Mouse (Mus musculus): ENCODE measurements around the gene Itga6. TPM values are rescaled to one million over a fixed set of nuclear protein-coding genes. Genes with fewer than 3 reads are reported as not detected.

Itga6 gene
- polyA plus RNA-seq (2012; rRNA removed), result 19.1 and 21.1 TPM in 2 replicates

- no peak for DNase-seq (ENCODE audit: low read depth in 1 of 2, low spot score in 2 of 2)
- TF ChIP-seq CTCF (IDR thresholded peaks at IDR 0.05; ENCODE audit: extremely low read depth, insufficient read depth, insufficient read length, insufficient replicate concordance), result no peak
- no peak for TF ChIP-seq POLR2A (IDR thresholded peaks at IDR 0.05; ENCODE audit: low read depth, low read length)
- Histone ChIP-seq H3K27me3 (ENCODE audit: control insufficient read depth, insufficient read depth, low read length) (no peaks in the 10 kb centered on the region), H3K4me3 (ENCODE audit: extremely low read depth, insufficient read depth, insufficient read length) (no peak within 1 kb of the TSS), H3K27ac (ENCODE audit: insufficient read depth, low read length) (no peak within 1 kb of the TSS), H3K4me1 (ENCODE audit: control insufficient read depth, insufficient read depth, insufficient read length) (peaks cover 8% of the 10 kb centered on the region; the same call in 1 of the 2 replicates), H3K36me3 (ENCODE audit: control insufficient read depth, insufficient read depth, low read length) (no peaks in the 10 kb centered on the region)
- WGBS, result 95% methylated on average over 6 of the region's 6 CpGs
These were observed at the start of gene Itga6 for GRCm38 (mm10) chr2:71745610-71746374. Itga6 (plus strand) TSS chr2:71745616.

- H3K4me1 ChIP-seq (ENCODE audit: control insufficient read depth, insufficient read depth, insufficient read length), result no peaks in the 10 kb centered on the region
- WGBS, result 98% methylated on average over 1 of the region's 1 CpGs
These were observed 48.6 kb upstream of the Itga6 start for GRCm38 (mm10) chr2:71696776-71697175.

GRCm38 (mm10) chr2:71697408-71698336 is 47.7 kb upstream of the Itga6 start:
- DNase-seq (ENCODE audit: low read depth in 1 of 2, low spot score in 2 of 2), result no peak

More at GRCm38 (mm10) chr2:71696776-71697175, 48.6 kb upstream of the Itga6 start:
- Histone ChIP-seq H3K27ac (ENCODE audit: insufficient read depth, low read length) (no peak overlapping the region), H3K36me3 (ENCODE audit: control insufficient read depth, insufficient read depth, low read length) (no peaks in the 10 kb centered on the region), H3K4me3 (ENCODE audit: extremely low read depth, insufficient read depth, insufficient read length) (no peak overlapping the region), H3K27me3 (ENCODE audit: control insufficient read depth, insufficient read depth, low read length) (no peaks in the 10 kb centered on the region)
- DNase-seq (ENCODE audit: low read depth in 1 of 2, low spot score in 2 of 2), result no peak
- no peak for TF ChIP-seq CTCF (IDR thresholded peaks at IDR 0.05; ENCODE audit: extremely low read depth, insufficient read depth, insufficient read length, insufficient replicate concordance)
- TF ChIP-seq POLR2A (IDR thresholded peaks at IDR 0.05; ENCODE audit: low read depth, low read length), result no peak

GRCm38 (mm10) chr2:71698366-71698765 is 47.0 kb upstream of the Itga6 start:
- no peaks in the 10 kb centered on the region for H3K27me3 ChIP-seq (ENCODE audit: control insufficient read depth, insufficient read depth, low read length)
- no peak overlapping the region for H3K27ac ChIP-seq (ENCODE audit: insufficient read depth, low read length)
- no peaks in the 10 kb centered on the region for H3K36me3 ChIP-seq (ENCODE audit: control insufficient read depth, insufficient read depth, low read length)
- WGBS, result 80% methylated on average over 6 of the region's 6 CpGs
- H3K4me1 ChIP-seq (ENCODE audit: control insufficient read depth, insufficient read depth, insufficient read length), result no peaks in the 10 kb centered on the region
- DNase-seq (ENCODE audit: low read depth in 1 of 2, low spot score in 2 of 2), result no peak
- H3K4me3 ChIP-seq (ENCODE audit: extremely low read depth, insufficient read depth, insufficient read length), result no peak overlapping the region
- no peak for TF ChIP-seq POLR2A (IDR thresholded peaks at IDR 0.05; ENCODE audit: low read depth, low read length)
- no peak for TF ChIP-seq CTCF (IDR thresholded peaks at IDR 0.05; ENCODE audit: extremely low read depth, insufficient read depth, insufficient read length, insufficient replicate concordance)

More at GRCm38 (mm10) chr2:71697408-71698336, 47.7 kb upstream of the Itga6 start:
- Histone ChIP-seq H3K27me3 (ENCODE audit: control insufficient read depth, insufficient read depth, low read length) (no peaks in the 10 kb centered on the region), H3K4me3 (ENCODE audit: extremely low read depth, insufficient read depth, insufficient read length) (no peak overlapping the region), H3K27ac (ENCODE audit: insufficient read depth, low read length) (no peak overlapping the region), H3K36me3 (ENCODE audit: control insufficient read depth, insufficient read depth, low read length) (no peaks in the 10 kb centered on the region), H3K4me1 (ENCODE audit: control insufficient read depth, insufficient read depth, insufficient read length) (no peaks in the 10 kb centered on the region)
- whole genome bisulfite sequencing, result 84% methylated on average over 8 of the region's 8 CpGs
- no peak for TF ChIP-seq CTCF (IDR thresholded peaks at IDR 0.05; ENCODE audit: extremely low read depth, insufficient read depth, insufficient read length, insufficient replicate concordance)
- TF ChIP-seq POLR2A (IDR thresholded peaks at IDR 0.05; ENCODE audit: low read depth, low read length), result no peak

GRCm38 (mm10) chr2:71698942-71699341 is 46.5 kb upstream of the Itga6 start:
- no peaks in the 10 kb centered on the region for H3K27me3 ChIP-seq (ENCODE audit: control insufficient read depth, insufficient read depth, low read length)
- no peak for DNase-seq (ENCODE audit: low read depth in 1 of 2, low spot score in 2 of 2)
- WGBS, result 86% methylated on average over 7 of the region's 7 CpGs

GRCm38 (mm10) chr2:71701341-71701740 is 44.1 kb upstream of the Itga6 start:
- no peak for DNase-seq (ENCODE audit: low read depth in 1 of 2, low spot score in 2 of 2)
- Histone ChIP-seq H3K4me1 (ENCODE audit: control insufficient read depth, insufficient read depth, insufficient read length) (no peaks in the 10 kb centered on the region), H3K4me3 (ENCODE audit: extremely low read depth, insufficient read depth, insufficient read length) (no peak overlapping the region), H3K36me3 (ENCODE audit: control insufficient read depth, insufficient read depth, low read length) (no peaks in the 10 kb centered on the region), H3K27me3 (ENCODE audit: control insufficient read depth, insufficient read depth, low read length) (no peaks in the 10 kb centered on the region), H3K27ac (ENCODE audit: insufficient read depth, low read length) (no peak overlapping the region)
- TF ChIP-seq CTCF (IDR thresholded peaks at IDR 0.05; ENCODE audit: extremely low read depth, insufficient read depth, insufficient read length, insufficient replicate concordance) (no peak), POLR2A (IDR thresholded peaks at IDR 0.05; ENCODE audit: low read depth, low read length) (no peak)
- WGBS, result 80% methylated on average over 3 of the region's 3 CpGs

More at GRCm38 (mm10) chr2:71698942-71699341, 46.5 kb upstream of the Itga6 start:
- Histone ChIP-seq H3K27ac (ENCODE audit: insufficient read depth, low read length) (no peak overlapping the region), H3K36me3 (ENCODE audit: control insufficient read depth, insufficient read depth, low read length) (no peaks in the 10 kb centered on the region), H3K4me1 (ENCODE audit: control insufficient read depth, insufficient read depth, insufficient read length) (no peaks in the 10 kb centered on the region), H3K4me3 (ENCODE audit: extremely low read depth, insufficient read depth, insufficient read length) (no peak overlapping the region)
- TF ChIP-seq POLR2A (IDR thresholded peaks at IDR 0.05; ENCODE audit: low read depth, low read length) (no peak), CTCF (IDR thresholded peaks at IDR 0.05; ENCODE audit: extremely low read depth, insufficient read depth, insufficient read length, insufficient replicate concordance) (no peak)
